Mouse (Mus musculus): ENCODE data around the gene Lysmd3.

Lysmd3 gene

DNA sequence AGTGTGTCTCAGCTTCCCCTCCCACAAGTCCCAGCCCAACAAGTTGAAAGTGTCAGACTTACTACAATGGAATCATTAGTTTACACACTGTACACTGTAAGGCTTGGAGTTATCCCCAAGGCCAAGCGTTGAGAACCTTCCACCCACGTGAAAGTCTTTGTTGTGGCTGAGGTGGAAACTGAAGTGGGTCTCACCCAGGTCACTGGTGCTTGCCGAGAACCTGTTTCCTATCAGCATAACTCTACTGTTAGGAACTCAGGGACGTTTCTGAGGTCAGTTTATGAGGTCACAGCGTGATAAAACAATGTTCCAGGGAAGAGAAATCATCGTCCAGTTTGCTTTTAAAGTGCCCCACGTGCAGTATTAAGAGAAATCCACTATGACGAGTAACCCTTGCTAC is 17.9 kb downstream of the Lysmd3 start:
- no peak for DNase-seq (ENCODE audit: low spot score)

DNA sequence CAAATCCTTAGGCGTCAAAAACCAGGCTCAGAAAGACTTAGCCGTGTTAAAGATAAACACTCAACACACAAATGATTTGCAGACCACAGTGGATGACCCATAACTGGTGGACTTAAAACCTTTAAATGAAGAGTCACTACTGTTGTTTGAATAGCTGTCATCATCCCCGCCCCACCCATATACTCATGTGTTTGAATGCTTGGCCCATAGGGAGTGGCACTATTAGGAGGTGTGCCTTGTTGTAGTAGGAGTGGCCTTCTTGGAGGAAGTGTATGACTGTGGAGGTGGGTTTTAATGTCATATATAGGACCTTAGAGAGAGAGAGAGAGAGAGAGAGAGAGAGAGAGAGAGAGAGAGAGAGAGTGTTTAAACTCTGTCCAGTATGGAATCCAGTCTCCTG is 25.6 kb downstream of the Lysmd3 start:
- no peak for DNase-seq (ENCODE audit: low spot score)

GRCm38 (mm10) chr13:81684258-81684657 is 26.8 kb downstream of the Lysmd3 start:
- no peak for DNase-seq (ENCODE audit: low spot score)

- no peak for DNase-seq (ENCODE audit: low spot score)
These were observed 27.4 kb downstream of the Lysmd3 start for GRCm38 (mm10) chr13:81684884-81685283.

GRCm38 (mm10) chr13:81689587-81689986 is 32.1 kb downstream of the Lysmd3 start:
- no peak for DNase-seq (ENCODE audit: low spot score)

DNA sequence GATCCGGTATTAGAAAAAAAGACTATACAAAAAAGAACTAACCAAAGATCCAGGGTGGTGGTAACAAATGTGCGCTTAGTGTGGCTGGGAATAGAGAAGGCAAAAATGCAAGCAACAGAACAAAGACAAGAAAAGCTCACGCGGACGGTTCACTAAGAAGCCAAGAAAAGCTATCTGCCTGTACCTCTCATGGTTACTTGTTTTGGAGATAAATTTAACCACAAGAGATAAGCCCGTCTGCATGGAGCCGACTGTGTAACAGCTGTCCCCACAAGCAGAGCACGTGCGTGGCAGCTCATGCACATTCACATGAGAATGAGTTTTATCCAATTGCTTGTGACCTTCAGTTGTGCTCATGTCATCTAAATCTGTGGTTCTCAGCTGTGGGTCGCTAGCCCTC is 33.0 kb downstream of the Lysmd3 start:
- DNase-seq (ENCODE audit: low spot score): no peak

DNA sequence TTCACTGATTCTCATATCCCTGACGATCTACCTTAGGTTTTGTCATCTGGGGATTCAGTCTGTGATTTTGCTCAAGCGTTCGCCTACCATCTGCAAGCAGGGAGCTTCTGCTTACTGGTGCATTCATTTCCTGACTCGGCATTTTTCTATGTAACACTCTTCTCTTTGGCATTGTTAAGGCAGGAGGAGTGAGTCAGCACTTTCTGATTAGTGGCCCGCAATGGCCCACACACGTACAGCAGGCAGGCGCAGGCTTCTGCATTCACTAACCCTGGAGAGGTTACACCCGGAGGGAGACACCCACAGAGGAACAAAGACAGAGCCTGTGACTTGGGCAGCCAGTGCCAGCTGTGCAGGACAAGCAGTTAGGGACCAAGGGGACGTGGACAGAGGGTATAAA is 34.1 kb downstream of the Lysmd3 start:
- DNase-seq (ENCODE audit: low spot score): peak; percentile 29

- no peak for DNase-seq (ENCODE audit: low spot score)
These were observed 37.0 kb downstream of the Lysmd3 start for GRCm38 (mm10) chr13:81694446-81694845.

- no peak for DNase-seq (ENCODE audit: low spot score)
These were observed 45.7 kb downstream of the Lysmd3 start for GRCm38 (mm10) chr13:81703148-81703547.

- DNase-seq (ENCODE audit: low spot score): no peak
These were observed 46.2 kb downstream of the Lysmd3 start for GRCm38 (mm10) chr13:81703621-81704020.

DNA sequence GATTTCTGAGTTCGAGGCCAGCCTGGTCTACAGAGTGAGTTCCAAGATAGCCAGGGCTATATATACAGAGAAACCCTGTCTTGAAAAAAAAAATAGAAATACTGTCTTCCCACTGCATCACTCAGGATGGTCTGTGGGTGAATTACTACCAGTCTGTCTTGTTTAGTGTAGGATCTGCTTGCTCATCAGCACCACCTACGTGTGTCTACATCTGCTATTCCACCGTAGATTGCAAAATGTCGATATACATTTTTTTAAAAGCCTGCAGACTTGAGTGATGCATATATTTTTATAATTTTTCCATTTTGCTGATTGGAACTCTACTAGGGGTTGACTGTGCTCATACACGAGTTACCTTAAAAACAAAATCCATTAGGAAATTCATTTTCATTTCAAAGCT is 48.8 kb downstream of the Lysmd3 start:
- DNase-seq (ENCODE audit: low spot score): no peak

GRCm38 (mm10) chr13:81709805-81710204 is 52.3 kb downstream of the Lysmd3 start:
- no peak for DNase-seq (ENCODE audit: low spot score)

GRCm38 (mm10) chr13:81710266-81710665 is 52.8 kb downstream of the Lysmd3 start:
- DNase-seq (ENCODE audit: low spot score): no peak

GRCm38 (mm10) chr13:81710775-81711545 is 53.5 kb downstream of the Lysmd3 start, which contains the start of the genes Polr3g and Mblac2:
Gene Polr3g, minus strand, starts transcription at chr13:81711013.
Gene Mblac2, plus strand, starts transcription at chr13:81711341.
- DNase-seq (ENCODE audit: low spot score): peak; percentile 96

- DNase-seq (ENCODE audit: low spot score): no peak
These were observed 54.3 kb downstream of the Lysmd3 start for GRCm38 (mm10) chr13:81711546-81712371.

DNA sequence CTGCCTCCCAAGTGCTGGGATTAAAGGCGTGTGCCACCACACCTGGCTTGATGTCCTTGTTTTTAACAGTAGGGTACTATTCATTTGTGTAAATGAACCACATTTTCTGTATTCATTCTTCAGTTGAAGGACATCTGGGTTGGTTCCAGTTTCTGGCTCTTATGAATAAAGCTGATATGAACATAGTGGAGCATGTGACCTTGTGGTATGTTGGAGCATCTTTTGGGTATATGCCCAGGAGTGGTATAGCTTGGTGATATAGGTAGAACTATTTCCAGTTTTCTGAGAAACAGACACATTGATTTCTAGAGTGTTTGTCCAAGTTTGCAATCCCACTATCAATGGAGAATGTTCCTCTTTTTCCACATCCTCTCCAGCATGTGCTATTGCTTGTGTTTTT is 56.4 kb downstream of the Lysmd3 start:
- DNase-seq (ENCODE audit: low spot score): no peak
